ENCODE assay signal across 8 mouse cellular contexts in the genomic region with DNA sequence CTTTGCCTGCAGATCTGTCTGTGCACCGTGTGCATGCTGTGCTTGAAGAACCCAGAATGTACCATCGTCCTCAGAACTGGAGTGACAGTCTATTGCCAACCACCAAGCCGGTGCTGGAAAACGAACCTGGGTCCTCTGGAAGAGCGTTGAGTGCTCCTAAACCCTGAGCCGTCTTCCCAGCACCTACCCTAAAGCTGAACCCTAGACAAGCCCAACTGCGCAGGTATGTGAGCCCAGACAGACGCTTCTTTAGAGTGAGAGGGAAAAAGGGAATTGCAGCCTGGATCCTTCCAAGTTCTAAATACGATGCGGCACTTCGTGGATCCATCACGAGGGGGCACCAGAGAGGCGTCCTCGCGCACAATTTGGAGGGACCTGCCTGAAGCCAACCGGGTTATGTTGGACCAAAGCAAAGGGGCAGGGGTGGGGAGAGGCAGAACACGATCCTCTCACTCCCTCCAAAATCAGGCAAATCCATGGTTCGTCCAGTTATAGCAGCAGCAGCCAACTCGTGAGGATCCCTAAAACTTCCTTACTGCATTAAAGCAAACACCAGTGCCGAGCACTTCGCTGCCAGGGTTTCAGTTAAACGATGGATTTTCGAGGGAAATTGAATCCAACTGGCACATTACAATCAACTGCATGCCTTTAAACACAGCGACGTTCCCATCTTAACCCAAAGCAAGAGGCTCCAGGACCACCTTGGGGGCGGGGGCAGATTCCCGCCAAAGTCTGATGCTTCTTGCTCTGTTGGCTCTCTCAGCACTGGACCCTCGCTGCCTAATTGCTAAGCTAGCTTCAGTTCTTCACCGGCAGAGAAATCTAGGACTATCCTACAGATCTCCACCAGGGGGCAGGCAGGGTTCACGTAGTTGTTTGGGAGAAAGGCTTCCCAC.
DNase-seq lines count a peak whose midpoint lies in the region; ATAC-seq lines count a peak whose summit lies in the region.

No protein-coding gene starts in this region.

- peak; percentile 91 for ATAC-seq in inflammation-experienced regulatory T-cells, adult 6 months
- ATAC-seq in megakaryocyte-erythroid progenitor cell, adult 5-6 weeks (replicated peaks; ENCODE audit: low FRiP score, low TSS enrichment, poor library complexity, severe bottlenecking): peak; percentile 91

- intact Hi-C loops in gastrocnemius, postnatal 14 days (cut with DNase I; ENCODE audit: low total_unique reads): loop anchor here (2.0 to 10.0 kb wide), 2 partner anchors 59 to 411 kb away; no protein-coding TSS in a partner anchor
- intact Hi-C loops in left cerebral cortex, postnatal 10 days (cut with DNase I): loop anchor here (1.0 kb wide), 2 partner anchors 57 to 412 kb away; no protein-coding TSS in a partner anchor

- DNase-seq in ZHBTc4 (ENCODE audit: low read depth, low spot score): peak; percentile 92
- peak; percentile 91 to 94 for DNase-seq in cerebellum, postnatal 4 days (ENCODE audit: low spot score in 2 of 2)
- peak; percentile 83 for DNase-seq in gastrocnemius, postnatal 14 days
- DNase-seq in left cerebral cortex, postnatal 10 days (ENCODE audit: extremely low spot score in 1 of 2, low spot score in 2 of 2): peak; percentile 89 to 90
- peak; percentile 90 for DNase-seq in right cerebral cortex, postnatal 25 days
- peak; percentile 74 to 86 for DNase-seq in urinary bladder, postnatal 4 days (ENCODE audit: low spot score in 2 of 2)

Comparison
In these comparisons a context has a peak if more than half of its experiments do, and no peak if none do; other contexts are left out.
1. Peak in every context shown above with its lines: DNase-seq and ATAC-seq.